Mouse (Mus musculus): Measurements from ENCODE around the gene Tmem268. TPM values are rescaled to one million over a fixed set of nuclear protein-coding genes. Genes with fewer than 3 reads are reported as not detected.

Tmem268 gene
- polyA plus RNA-seq, 1 experiment from 2014 or later = 8.1 TPM

GRCm38 (mm10) chr4:63600786-63601185 lies 42.2 kb downstream of the Tmem268 start:
- ATAC-seq (replicated peaks; ENCODE audit: low FRiP score) = no peak

GRCm38 (mm10) chr4:63601263-63601662 lies 42.7 kb downstream of the Tmem268 start:
- Histone ChIP-seq H3K9ac (ENCODE audit: low read length) (no peak overlapping the region), H3K36me3 (ENCODE audit: control insufficient read depth, insufficient read depth, low read length) (no peaks in the 10 kb centered on the region), H3K27ac (ENCODE audit: low read depth, low read length) (no peak overlapping the region), H3K4me3 (ENCODE audit: low read depth, low read length) (no peak overlapping the region), H3K4me2 (ENCODE audit: low read depth, low read length, severe bottlenecking) (no peak overlapping the region), H3K4me1 (replicated peaks; ENCODE audit: control insufficient read depth, insufficient read depth, low read length) (no peaks in the 10 kb centered on the region), H3K27me3 (ENCODE audit: control insufficient read depth, insufficient read depth, low read length) (no peaks in the 10 kb centered on the region), H3K9me3 (ENCODE audit: control insufficient read depth, low read length) (no peaks in the 10 kb centered on the region)
- no peak for ATAC-seq (replicated peaks; ENCODE audit: low FRiP score)
- no peak for DNase-seq (ENCODE audit: low spot score)

More at GRCm38 (mm10) chr4:63600786-63601185, 42.2 kb downstream of the Tmem268 start:
- no peaks in the 10 kb centered on the region for H3K27me3 ChIP-seq (ENCODE audit: control insufficient read depth, insufficient read depth, low read length)
- no peaks in the 10 kb centered on the region for H3K9me3 ChIP-seq (ENCODE audit: control insufficient read depth, low read length)
- no peak overlapping the region for H3K4me2 ChIP-seq (ENCODE audit: low read depth, low read length, severe bottlenecking)
- no peak for DNase-seq (ENCODE audit: low spot score)
- no peak overlapping the region for H3K9ac ChIP-seq (ENCODE audit: low read length)
- WGBS = 88% methylated on average over 6 of the region's 6 CpGs
- H3K36me3 ChIP-seq (ENCODE audit: control insufficient read depth, insufficient read depth, low read length) = no peaks in the 10 kb centered on the region
- no peak overlapping the region for H3K4me3 ChIP-seq (ENCODE audit: low read depth, low read length)
- H3K27ac ChIP-seq (ENCODE audit: low read depth, low read length) = no peak overlapping the region
- H3K4me1 ChIP-seq (replicated peaks; ENCODE audit: control insufficient read depth, insufficient read depth, low read length) = no peaks in the 10 kb centered on the region

DNA sequence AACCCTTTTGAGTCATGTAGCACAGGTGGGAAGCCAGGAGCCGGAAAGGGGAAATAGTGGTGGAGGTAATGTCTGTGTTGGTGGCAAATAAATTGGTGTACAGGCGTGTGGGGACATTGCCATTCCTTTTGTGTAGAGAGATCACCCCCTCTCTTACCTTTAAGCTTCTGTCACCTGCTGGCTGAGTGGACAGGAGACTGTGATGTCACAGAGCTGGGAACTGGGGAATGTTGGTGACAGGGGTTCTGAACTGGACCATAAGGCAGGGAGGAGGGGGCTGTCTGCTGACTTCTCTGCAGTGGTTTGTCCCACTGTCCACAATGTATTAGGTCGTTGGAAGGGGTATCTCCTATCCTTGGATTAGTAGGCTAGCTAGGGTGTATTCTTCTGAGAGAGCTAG lies 46.4 kb downstream of the Tmem268 start, which contains the start of gene Gm11213:
Gm11213 (minus strand) TSS at position 317 of the 400 bp plus-strand sequence.
- Histone ChIP-seq H3K27ac (ENCODE audit: low read depth, low read length) (no peak within 1 kb of the TSS), H3K4me2 (ENCODE audit: low read depth, low read length, severe bottlenecking) (no peak within 1 kb of the TSS), H3K4me1 (replicated peaks; ENCODE audit: control insufficient read depth, insufficient read depth, low read length) (no peaks in the 10 kb centered on the region), H3K36me3 (ENCODE audit: control insufficient read depth, insufficient read depth, low read length) (no peaks in the 10 kb centered on the region), H3K9me3 (ENCODE audit: control insufficient read depth, low read length) (no peaks in the 10 kb centered on the region), H3K27me3 (ENCODE audit: control insufficient read depth, insufficient read depth, low read length) (no peaks in the 10 kb centered on the region), H3K4me3 (ENCODE audit: low read depth, low read length) (no peak within 1 kb of the TSS), H3K9ac (ENCODE audit: low read length) (no peak within 1 kb of the TSS)
- ATAC-seq (replicated peaks; ENCODE audit: low FRiP score) (no peak), DNase-seq (ENCODE audit: low spot score) (no peak)
- WGBS = 80% methylated on average over 3 of the region's 3 CpGs

- no peaks in the 10 kb centered on the region for H3K27me3 ChIP-seq (ENCODE audit: control insufficient read depth, insufficient read depth, low read length)
- DNase-seq (ENCODE audit: low spot score) (no peak), ATAC-seq (replicated peaks; ENCODE audit: low FRiP score) (no peak)
- 86% methylated on average over 3 of the region's 3 CpGs for WGBS
- H3K4me3 ChIP-seq (ENCODE audit: low read depth, low read length) = no peak overlapping the region
- no peaks in the 10 kb centered on the region for H3K9me3 ChIP-seq (ENCODE audit: control insufficient read depth, low read length)
- no peaks in the 10 kb centered on the region for H3K4me1 ChIP-seq (replicated peaks; ENCODE audit: control insufficient read depth, insufficient read depth, low read length)
- no peak overlapping the region for H3K27ac ChIP-seq (ENCODE audit: low read depth, low read length)
- no peaks in the 10 kb centered on the region for H3K36me3 ChIP-seq (ENCODE audit: control insufficient read depth, insufficient read depth, low read length)
- H3K4me2 ChIP-seq (ENCODE audit: low read depth, low read length, severe bottlenecking) = no peak overlapping the region
- H3K9ac ChIP-seq (ENCODE audit: low read length) = no peak overlapping the region
Measured at GRCm38 (mm10) chr4:63605545-63605944, 47.0 kb downstream of the Tmem268 start.

DNA sequence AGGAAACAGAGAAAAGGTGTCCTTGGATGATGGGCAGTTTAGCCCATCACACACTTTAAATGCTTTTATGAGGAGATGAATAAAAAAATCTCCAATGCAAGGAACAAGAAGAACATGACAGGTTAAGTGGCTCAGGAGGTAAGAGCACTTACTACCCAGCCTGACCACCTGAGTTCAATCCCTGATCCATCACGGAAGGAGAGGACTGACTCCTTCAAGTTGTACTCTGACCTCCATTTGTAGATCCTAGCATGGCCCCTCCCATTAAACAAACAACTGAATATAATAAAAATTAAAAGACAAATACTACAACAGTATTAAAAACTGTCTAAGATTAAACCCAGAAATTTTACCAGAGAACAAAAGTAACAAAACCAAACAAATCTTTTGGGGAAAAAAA lies 47.4 kb downstream of the Tmem268 start:
- no peak overlapping the region for H3K4me2 ChIP-seq (ENCODE audit: low read depth, low read length, severe bottlenecking)
- DNase-seq (ENCODE audit: low spot score) (no peak), ATAC-seq (replicated peaks; ENCODE audit: low FRiP score) (no peak)
- H3K9ac ChIP-seq (ENCODE audit: low read length) = no peak overlapping the region
- no peaks in the 10 kb centered on the region for H3K36me3 ChIP-seq (ENCODE audit: control insufficient read depth, insufficient read depth, low read length)
- WGBS = 80% methylated on average over 1 of the region's 1 CpGs
- no peaks in the 10 kb centered on the region for H3K9me3 ChIP-seq (ENCODE audit: control insufficient read depth, low read length)
- H3K27me3 ChIP-seq (ENCODE audit: control insufficient read depth, insufficient read depth, low read length) = no peaks in the 10 kb centered on the region
- H3K4me3 ChIP-seq (ENCODE audit: low read depth, low read length) = no peak overlapping the region
- no peak overlapping the region for H3K27ac ChIP-seq (ENCODE audit: low read depth, low read length)
- H3K4me1 ChIP-seq (replicated peaks; ENCODE audit: control insufficient read depth, insufficient read depth, low read length) = no peaks in the 10 kb centered on the region

- H3K9ac ChIP-seq (ENCODE audit: low read length) = no peak overlapping the region
- no peak overlapping the region for H3K4me3 ChIP-seq (ENCODE audit: low read depth, low read length)
- DNase-seq (ENCODE audit: low spot score) = no peak
- no peaks in the 10 kb centered on the region for H3K9me3 ChIP-seq (ENCODE audit: control insufficient read depth, low read length)
- H3K27me3 ChIP-seq (ENCODE audit: control insufficient read depth, insufficient read depth, low read length) = no peaks in the 10 kb centered on the region
- H3K27ac ChIP-seq (ENCODE audit: low read depth, low read length) = no peak overlapping the region
- H3K4me2 ChIP-seq (ENCODE audit: low read depth, low read length, severe bottlenecking) = no peak overlapping the region
- no peaks in the 10 kb centered on the region for H3K36me3 ChIP-seq (ENCODE audit: control insufficient read depth, insufficient read depth, low read length)
- no peak for ATAC-seq (replicated peaks; ENCODE audit: low FRiP score)
- WGBS = 90% methylated on average over 7 of the region's 7 CpGs
- H3K4me1 ChIP-seq (replicated peaks; ENCODE audit: control insufficient read depth, insufficient read depth, low read length) = no peaks in the 10 kb centered on the region
Measured at GRCm38 (mm10) chr4:63608391-63608790, 49.8 kb downstream of the Tmem268 start.

- H3K27me3 ChIP-seq (ENCODE audit: control insufficient read depth, insufficient read depth, low read length) = no peaks in the 10 kb centered on the region
- no peaks in the 10 kb centered on the region for H3K4me1 ChIP-seq (replicated peaks; ENCODE audit: control insufficient read depth, insufficient read depth, low read length)
- ATAC-seq (replicated peaks; ENCODE audit: low FRiP score) (no peak), DNase-seq (ENCODE audit: low spot score) (no peak)
- H3K27ac ChIP-seq (ENCODE audit: low read depth, low read length) = no peak overlapping the region
- H3K36me3 ChIP-seq (ENCODE audit: control insufficient read depth, insufficient read depth, low read length) = no peaks in the 10 kb centered on the region
- 80% methylated on average over 2 of the region's 2 CpGs for WGBS
- no peak overlapping the region for H3K4me2 ChIP-seq (ENCODE audit: low read depth, low read length, severe bottlenecking)
- no peak overlapping the region for H3K9ac ChIP-seq (ENCODE audit: low read length)
- H3K9me3 ChIP-seq (ENCODE audit: control insufficient read depth, low read length) = no peaks in the 10 kb centered on the region
- H3K4me3 ChIP-seq (ENCODE audit: low read depth, low read length) = no peak overlapping the region
Measured at GRCm38 (mm10) chr4:63621861-63622260, 63.3 kb downstream of the Tmem268 start.

DNA sequence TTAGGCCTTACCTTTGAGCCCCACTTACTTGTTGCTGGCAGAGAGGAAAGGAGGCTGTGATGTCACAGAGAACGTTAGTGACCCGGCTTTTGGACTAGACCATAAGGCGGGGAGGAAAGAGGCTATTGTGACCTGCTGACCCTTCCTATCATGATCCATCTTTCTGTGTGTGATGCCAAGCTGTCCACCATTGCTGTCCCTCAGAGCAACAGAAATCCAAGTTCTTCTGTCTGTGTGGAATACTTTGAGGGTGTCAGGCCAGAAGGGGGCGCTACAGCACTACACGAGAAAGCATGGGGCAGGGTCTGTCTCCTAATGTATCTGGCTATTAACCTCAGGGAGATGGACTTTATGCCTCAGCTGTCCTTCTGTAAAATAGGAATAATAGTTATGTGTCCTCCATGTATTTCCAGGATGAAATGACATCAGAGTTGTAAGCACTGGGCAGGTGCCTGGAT lies 63.8 kb downstream of the Tmem268 start, which contains the start of gene Tex48:
Tex48 (minus strand) TSS at position 51 of the 458 bp plus-strand sequence.
- WGBS = 56% methylated on average over 5 of the region's 5 CpGs
- no peaks in the 10 kb centered on the region for H3K36me3 ChIP-seq (ENCODE audit: control insufficient read depth, insufficient read depth, low read length)
- ATAC-seq (replicated peaks; ENCODE audit: low FRiP score) (0 out of 2 replicates have a peak, but pooled peaks have one; percentile 24), DNase-seq (ENCODE audit: low spot score) (peak; percentile 76)
- H3K27me3 ChIP-seq (ENCODE audit: control insufficient read depth, insufficient read depth, low read length) = no peaks in the 10 kb centered on the region
- no peaks in the 10 kb centered on the region for H3K9me3 ChIP-seq (ENCODE audit: control insufficient read depth, low read length)
- no peak within 1 kb of the TSS for H3K27ac ChIP-seq (ENCODE audit: low read depth, low read length)
- no peak within 1 kb of the TSS for H3K4me2 ChIP-seq (ENCODE audit: low read depth, low read length, severe bottlenecking)
- H3K4me3 ChIP-seq (ENCODE audit: low read depth, low read length) = no peak within 1 kb of the TSS
- H3K9ac ChIP-seq (ENCODE audit: low read length) = no peak within 1 kb of the TSS
- no peaks in the 10 kb centered on the region for H3K4me1 ChIP-seq (replicated peaks; ENCODE audit: control insufficient read depth, insufficient read depth, low read length)

DNA sequence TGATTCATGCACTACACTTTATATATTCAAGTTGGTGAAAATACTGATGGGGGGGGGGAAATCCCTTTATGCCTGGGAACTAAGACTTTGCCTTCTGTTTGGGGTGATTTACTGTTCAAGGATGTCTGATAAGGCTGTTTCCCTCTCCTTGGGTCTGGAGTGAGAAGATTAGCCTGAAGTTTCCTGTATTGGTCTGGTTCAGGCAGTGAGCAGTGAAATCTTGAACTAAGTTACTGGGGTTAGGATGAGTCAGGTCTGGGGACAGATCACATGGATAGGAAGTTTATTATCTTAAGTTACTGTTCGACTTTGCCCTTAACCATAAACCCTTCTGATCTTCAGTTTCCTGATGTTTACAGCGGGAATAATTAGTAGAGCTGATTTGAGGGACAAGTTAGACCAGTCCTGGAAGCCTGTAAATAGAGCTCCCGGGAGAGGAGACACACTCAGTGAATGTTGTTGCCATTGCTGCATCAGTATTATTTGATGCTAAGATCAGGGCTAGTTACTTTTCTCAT lies 67.0 kb downstream of the Tmem268 start:
- H3K4me3 ChIP-seq (ENCODE audit: low read depth, low read length) = no peak overlapping the region
- ATAC-seq (replicated peaks; ENCODE audit: low FRiP score) (no peak), DNase-seq (ENCODE audit: low spot score) (no peak)
- no peaks in the 10 kb centered on the region for H3K9me3 ChIP-seq (ENCODE audit: control insufficient read depth, low read length)
- H3K27ac ChIP-seq (ENCODE audit: low read depth, low read length) = no peak overlapping the region
- no peaks in the 10 kb centered on the region for H3K36me3 ChIP-seq (ENCODE audit: control insufficient read depth, insufficient read depth, low read length)
- H3K4me1 ChIP-seq (replicated peaks; ENCODE audit: control insufficient read depth, insufficient read depth, low read length) = no peaks in the 10 kb centered on the region
- no peak overlapping the region for H3K4me2 ChIP-seq (ENCODE audit: low read depth, low read length, severe bottlenecking)
- no peaks in the 10 kb centered on the region for H3K27me3 ChIP-seq (ENCODE audit: control insufficient read depth, insufficient read depth, low read length)
- 77% methylated on average over 3 of the region's 3 CpGs for WGBS
- no peak overlapping the region for H3K9ac ChIP-seq (ENCODE audit: low read length)

Data from forebrain, embryonic 11.5 days (tissue).